Mouse (Mus musculus): Measurements from ENCODE around the gene Klk10. TPM values are rescaled to one million over a fixed set of nuclear protein-coding genes. Genes with fewer than 3 reads are reported as not detected.

Gene Klk10
- total and polyA plus RNA-seq, 3 experiments = not detected

- Histone ChIP-seq H3K4me1 (ENCODE audit: control insufficient read depth in 1 of 2, insufficient read depth in 2 of 2) (no peaks in the 10 kb centered on the region), H3K79me2 (replicated peaks; ENCODE audit: control insufficient read depth, extremely low read depth, insufficient read depth, poor library complexity, severe bottlenecking) (no peaks in the 10 kb centered on the region), H3K27ac (ENCODE audit: insufficient read depth, low read depth) (no peak overlapping the region), H3K9me3 (replicated peaks; ENCODE audit: low read length) (no peaks in the 10 kb centered on the region), H3K4me3 (replicated peaks in 1 of 3; ENCODE audit: low read depth in 2 of 3, low read length in 2 of 3, poor library complexity in 1 of 3) (no peak overlapping the region), H3K36me3 (replicated peaks in 1 of 2; ENCODE audit: control insufficient read depth in 1 of 2, insufficient read depth in 1 of 2, low read length in 1 of 2) (no peaks in the 10 kb centered on the region), H3K4me2 (ENCODE audit: insufficient read depth, low read depth, poor library complexity, severe bottlenecking) (no peak overlapping the region), H3K9ac (ENCODE audit: insufficient read depth, low read depth) (no peak overlapping the region), H3K27me3 (replicated peaks) (peaks cover 90% of the 10 kb centered on the region)
- in situ Hi-C loops (cut with MboI; ENCODE audit: low pct_ligation_motif_present, low pct_unique_long_range_greater_than_20kb, low sequenced_read_pairs) = loop anchor here (25.0 kb wide), 1 partner anchor 289 kb away; the partner anchor contains the start of gene Iglon5
- TF ChIP-seq HCFC1 (IDR thresholded peaks at IDR 0.05; ENCODE audit: low read depth, low read length) (no peak), JUN (IDR thresholded peaks at IDR 0.05; ENCODE audit: insufficient read depth, low read depth, low read length) (no peak), CHD1 (IDR thresholded peaks at IDR 0.05; ENCODE audit: low read depth, low read length) (no peak), POLR2AphosphoS2 (IDR thresholded peaks at IDR 0.05; ENCODE audit: low read depth, low read length) (no peak), SIN3A (IDR thresholded peaks at IDR 0.05; ENCODE audit: low read length) (no peak), MAX (IDR thresholded peaks at IDR 0.05; ENCODE audit: low read length) (no peak), MAFK (IDR thresholded peaks at IDR 0.05; ENCODE audit: insufficient replicate concordance, low read length) (no peak), MAZ (IDR thresholded peaks at IDR 0.05; ENCODE audit: low read depth, low read length) (no peak), JUND (conservative IDR thresholded peaks at IDR 0.05; ENCODE audit: low read depth, low read length) (no peak)
- no peak for DNase-seq (ENCODE audit: extremely low read depth)
- dilution Hi-C loops (cut with MboI; ENCODE audit: extremely low pct_ligation_motif_present, extremely low pct_unique_long_range_greater_than_20kb, low sequenced_read_pairs) = no loop called here
These were observed 4.3 kb upstream of the Klk10 start for GRCm38 (mm10) chr7:43776506-43776905.

GRCm38 (mm10) chr7:43777423-43777822, 3.4 kb upstream of the Klk10 start:
- H3K36me3 ChIP-seq (replicated peaks in 1 of 2; ENCODE audit: control insufficient read depth in 1 of 2, insufficient read depth in 1 of 2, low read length in 1 of 2) = no peaks in the 10 kb centered on the region
- H3K4me2 ChIP-seq (ENCODE audit: insufficient read depth, low read depth, poor library complexity, severe bottlenecking) = no peak overlapping the region
- H3K4me3 ChIP-seq (replicated peaks in 1 of 3; ENCODE audit: low read depth in 2 of 3, low read length in 2 of 3, poor library complexity in 1 of 3) = no peak overlapping the region
- H3K27me3 ChIP-seq (replicated peaks) = peaks cover 92% of the 10 kb centered on the region
- in situ Hi-C loops (cut with MboI; ENCODE audit: low pct_ligation_motif_present, low pct_unique_long_range_greater_than_20kb, low sequenced_read_pairs) = loop anchor here (25.0 kb wide), 1 partner anchor 290 kb away; the partner anchor contains the start of gene Iglon5
- no peak for DNase-seq (ENCODE audit: extremely low read depth)
- H3K79me2 ChIP-seq (replicated peaks; ENCODE audit: control insufficient read depth, extremely low read depth, insufficient read depth, poor library complexity, severe bottlenecking) = no peaks in the 10 kb centered on the region
- H3K9me3 ChIP-seq (replicated peaks; ENCODE audit: low read length) = no peaks in the 10 kb centered on the region
- H3K4me1 ChIP-seq (ENCODE audit: control insufficient read depth in 1 of 2, insufficient read depth in 2 of 2) = peaks cover 2 to 3% of the 10 kb centered on the region in 2 experiments; a peak in 1 of 4 replicates
- H3K9ac ChIP-seq (ENCODE audit: insufficient read depth, low read depth) = no peak overlapping the region
- H3K27ac ChIP-seq (ENCODE audit: insufficient read depth, low read depth) = no peak overlapping the region
- dilution Hi-C loops (cut with MboI; ENCODE audit: extremely low pct_ligation_motif_present, extremely low pct_unique_long_range_greater_than_20kb, low sequenced_read_pairs) = no loop called here
- TF ChIP-seq NRF1 (IDR thresholded peaks at IDR 0.05; ENCODE audit: low read depth, low read length) = no peak

- Histone ChIP-seq H3K4me1 (ENCODE audit: control insufficient read depth in 1 of 2, insufficient read depth in 2 of 2) (peaks cover 5 to 7% of the 10 kb centered on the region in 2 experiments; a peak in 1 of 4 replicates), H3K27ac (ENCODE audit: insufficient read depth, low read depth) (no peak overlapping the region), H3K9ac (ENCODE audit: insufficient read depth, low read depth) (no peak overlapping the region), H3K9me3 (replicated peaks; ENCODE audit: low read length) (no peaks in the 10 kb centered on the region), H3K27me3 (replicated peaks) (peaks cover 94% of the 10 kb centered on the region), H3K36me3 (replicated peaks in 1 of 2; ENCODE audit: control insufficient read depth in 1 of 2, insufficient read depth in 1 of 2, low read length in 1 of 2) (no peaks in the 10 kb centered on the region), H3K4me2 (ENCODE audit: insufficient read depth, low read depth, poor library complexity, severe bottlenecking) (no peak overlapping the region), H3K4me3 (replicated peaks in 1 of 3; ENCODE audit: low read depth in 2 of 3, low read length in 2 of 3, poor library complexity in 1 of 3) (no peak overlapping the region), H3K79me2 (replicated peaks; ENCODE audit: control insufficient read depth, extremely low read depth, insufficient read depth, poor library complexity, severe bottlenecking) (no peaks in the 10 kb centered on the region)
- TF ChIP-seq SMC3 (IDR thresholded peaks at IDR 0.05; ENCODE audit: low read depth, low read length) (no peak), MYC (IDR thresholded peaks at IDR 0.05; ENCODE audit: low read depth, low read length) (no peak)
- no peak for DNase-seq (ENCODE audit: extremely low read depth)
- dilution Hi-C loops (cut with MboI; ENCODE audit: extremely low pct_ligation_motif_present, extremely low pct_unique_long_range_greater_than_20kb, low sequenced_read_pairs) (no loop called here), in situ Hi-C loops (cut with MboI; ENCODE audit: low pct_ligation_motif_present, low pct_unique_long_range_greater_than_20kb, low sequenced_read_pairs) (loop anchor here (25.0 kb wide), 1 partner anchor 291 kb away; the partner anchor contains the start of gene Iglon5)
These were observed 2.5 kb upstream of the Klk10 start for GRCm38 (mm10) chr7:43778176-43778970.

Measured in CH12.LX (cell line).